Mouse (Mus musculus) layer of hippocampus, postnatal 10 days (tissue): Measurements from ENCODE around the gene Trpv1. TPM values are rescaled to one million over a fixed set of nuclear protein-coding genes. Genes with fewer than 3 reads are reported as not detected.
A peak's percentile ranks its signal among the peaks of the same experiment; 100 is the strongest.

Source experiments
- DNase-seq, 2 experiments: peaks; one replicate each; pipeline ENCODE4 v3.0.0; 2021; ENCODE audit warnings: low spot score in 2 of 2
- long read RNA-seq: library from polyadenylated mRNA; stranded (forward); transcript quantifications from one replicate; pipeline ENCODE4 v2.0.0, GENCODE M21; 2023
- total RNA-seq, 2 experiments: library from RNA; stranded (reverse); gene quantifications; 2 replicates each; pipeline ENCODE4 v1.2.3; 2021

Trpv1 gene
- total RNA-seq: under 1 TPM; 0.09 to 0.25 TPM
- long read RNA-seq: 0 reads

GRCm38 (mm10) chr11:73233992-73234391 lies at the start of gene Trpv1:
TSS of gene Trpv1 (plus strand) at chr11:73234292.
- no peak for DNase-seq

GRCm38 (mm10) chr11:73185872-73186615 lies 48.0 kb upstream of the Trpv1 start:
- no peak for DNase-seq

GRCm38 (mm10) chr11:73187231-73187630 lies 46.9 kb upstream of the Trpv1 start:
- no peak for DNase-seq

- peak in 1 of 2 experiments; percentile 26 for DNase-seq
Observed at GRCm38 (mm10) chr11:73193047-73193446, 41.0 kb upstream of the Trpv1 start.

GRCm38 (mm10) chr11:73194444-73194843 lies 39.6 kb upstream of the Trpv1 start:
- DNase-seq: no peak

- DNase-seq: no peak
Observed at GRCm38 (mm10) chr11:73198190-73198589, 35.9 kb upstream of the Trpv1 start.

DNA sequence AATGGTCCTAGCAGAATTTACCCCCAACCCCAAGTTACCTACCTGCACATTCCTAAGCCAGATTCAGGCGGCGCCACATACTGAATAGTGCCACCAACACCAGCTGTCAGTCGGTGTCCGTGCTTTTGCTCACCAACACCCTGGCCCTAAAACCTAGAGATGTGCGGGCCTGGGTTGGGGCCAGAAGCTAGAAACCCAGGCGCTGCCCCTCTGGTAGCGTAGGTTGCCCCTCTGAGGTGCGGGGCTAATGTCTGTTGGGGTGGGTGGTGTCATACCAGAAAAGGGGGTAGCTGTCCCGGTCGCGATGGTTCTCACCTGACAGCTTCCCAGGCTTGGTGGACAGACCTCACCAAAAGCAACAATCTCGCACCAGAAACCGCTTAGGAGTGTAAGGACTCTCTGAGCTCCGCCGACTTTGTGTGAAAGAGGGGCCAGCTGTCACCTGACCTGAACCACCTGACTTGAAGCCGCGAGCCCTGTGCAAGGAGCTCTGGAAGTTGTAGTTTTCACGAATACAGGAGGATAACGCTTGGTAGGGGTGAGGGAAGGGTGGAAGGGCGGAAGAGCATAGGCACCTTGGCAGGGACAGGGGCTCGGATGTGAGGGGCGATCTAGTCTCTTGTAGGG lies 35.4 kb upstream of the Trpv1 start, which contains the start of gene Ctns:
TSS of gene Ctns (minus strand) at position 440 of the 627 bp plus-strand sequence.
- no peak for DNase-seq

DNA sequence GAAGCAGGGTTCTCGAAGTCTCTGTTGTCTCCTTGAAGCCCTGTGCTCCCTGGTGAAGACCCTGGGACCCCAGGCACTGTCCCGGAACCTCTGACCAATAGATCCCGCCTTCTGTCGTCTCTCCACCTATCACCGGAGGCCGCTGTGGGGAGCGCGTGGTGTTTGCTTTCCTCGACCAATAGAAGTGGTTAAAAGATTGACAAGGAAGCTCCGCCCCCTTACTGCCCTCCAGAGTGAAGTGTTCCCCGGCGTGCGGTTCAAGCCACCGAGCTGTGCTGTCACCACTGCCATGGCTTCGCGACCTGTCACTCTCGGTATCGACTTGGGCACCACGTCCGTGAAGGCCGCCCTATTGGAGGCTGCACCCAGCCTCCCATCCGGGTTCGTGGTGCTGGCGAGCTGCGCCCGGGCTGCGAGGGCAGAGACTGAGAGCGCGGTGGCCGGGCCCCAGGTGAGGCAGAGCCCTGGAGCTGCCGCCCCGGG lies 34.8 kb upstream of the Trpv1 start, which contains the start of gene Shpk:
TSS of gene Shpk (plus strand) at position 231 of the 483 bp plus-strand sequence.
- peak; percentile 96 to 97 for DNase-seq

DNA sequence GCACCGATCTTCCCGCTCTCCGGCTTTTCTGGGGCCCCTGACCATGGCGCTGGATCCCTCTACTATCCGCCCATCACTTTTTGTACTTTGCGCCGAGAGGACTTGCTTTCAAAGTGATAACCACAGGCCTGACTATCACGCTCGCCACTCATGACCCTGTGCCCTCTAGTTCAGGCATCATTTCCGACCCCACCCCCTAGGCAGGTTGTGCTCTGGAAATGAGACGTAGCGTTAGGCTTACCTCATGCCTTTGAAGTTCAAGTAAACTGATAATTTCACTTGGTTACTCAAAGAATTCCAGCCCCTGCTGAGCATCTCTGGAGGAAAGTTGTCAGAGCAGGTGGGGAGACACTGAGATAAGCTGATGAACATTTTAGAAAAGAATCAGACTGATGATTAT lies 34.2 kb upstream of the Trpv1 start:
- no peak for DNase-seq

- DNase-seq: no peak
Observed at GRCm38 (mm10) chr11:73201021-73201420, 33.1 kb upstream of the Trpv1 start.

DNA sequence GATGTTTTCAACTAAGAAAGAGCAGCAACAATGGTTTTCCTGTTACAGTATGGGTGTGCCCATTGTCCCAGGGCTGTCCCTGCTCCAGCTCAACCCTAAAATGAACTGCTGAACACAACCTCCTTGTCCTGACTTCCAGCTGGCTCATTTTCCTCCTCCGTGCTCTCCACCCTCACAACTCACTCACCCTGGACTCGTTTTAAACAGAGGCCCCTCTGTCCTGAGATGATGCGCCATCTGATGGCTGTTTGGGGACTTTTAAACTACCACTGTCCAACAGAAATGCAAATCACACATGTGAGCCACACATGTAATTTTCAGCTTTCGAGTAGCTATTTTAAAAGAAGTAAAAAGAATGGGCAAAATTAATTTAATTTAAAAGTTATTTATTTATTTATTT lies 32.5 kb upstream of the Trpv1 start:
- no peak for DNase-seq

DNA sequence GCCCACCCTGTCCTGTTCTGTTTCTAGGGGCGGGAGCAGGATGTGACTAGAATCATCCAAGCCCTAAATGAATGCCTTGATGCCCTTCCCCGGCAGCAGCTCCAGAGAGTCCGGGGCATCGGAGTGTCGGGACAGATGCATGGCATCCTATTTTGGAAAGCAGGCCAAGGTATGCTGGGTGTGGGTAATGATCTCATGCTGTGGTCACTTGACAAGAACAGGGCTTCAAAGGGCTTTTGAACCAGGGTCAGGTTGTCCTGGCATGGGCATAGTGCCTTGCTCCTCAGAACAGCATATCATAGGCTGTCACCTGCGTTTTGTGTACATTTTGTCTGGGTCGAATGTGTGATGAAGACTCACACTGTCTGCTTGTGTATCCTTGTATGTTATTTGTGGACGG lies 30.2 kb upstream of the Trpv1 start:
- DNase-seq: no peak

DNA sequence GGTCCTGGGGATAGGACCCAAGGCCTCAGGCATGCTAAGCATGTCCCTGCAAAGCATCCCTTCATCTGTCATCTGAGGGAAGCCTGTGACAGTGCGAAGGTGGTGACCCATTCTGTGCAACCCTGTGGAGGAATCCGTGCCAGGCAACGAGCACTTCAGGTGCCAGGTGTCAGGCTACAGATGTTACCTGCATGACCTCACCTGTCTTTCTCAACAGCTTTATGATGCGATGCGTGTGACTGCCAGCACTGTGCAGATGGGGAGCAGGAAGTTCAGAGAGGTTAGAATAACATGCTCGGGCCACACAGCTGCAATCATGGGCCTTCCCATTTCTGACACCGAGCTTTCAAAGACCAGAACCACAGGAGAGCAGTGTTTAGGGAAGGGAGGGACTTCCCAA lies 28.9 kb upstream of the Trpv1 start:
- no peak for DNase-seq

DNA sequence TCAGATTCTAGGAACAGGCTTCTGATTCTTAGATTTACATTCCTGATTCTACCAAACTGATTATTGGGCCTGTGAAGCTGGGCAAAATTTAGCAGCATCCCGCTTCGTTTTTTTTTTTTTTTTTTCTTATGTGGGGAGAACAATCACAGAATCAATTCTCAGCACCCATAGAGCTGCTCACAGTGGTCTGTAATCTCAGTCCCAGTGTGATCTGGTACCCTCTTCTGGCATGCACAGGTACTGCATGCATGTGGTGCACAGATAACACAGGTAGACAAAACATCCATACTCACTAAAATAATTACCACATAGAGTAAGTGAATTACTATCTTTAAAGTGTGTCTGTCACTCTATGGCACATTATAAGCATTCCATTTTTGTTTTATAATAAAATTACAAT lies 26.5 kb upstream of the Trpv1 start:
- no peak for DNase-seq

DNA sequence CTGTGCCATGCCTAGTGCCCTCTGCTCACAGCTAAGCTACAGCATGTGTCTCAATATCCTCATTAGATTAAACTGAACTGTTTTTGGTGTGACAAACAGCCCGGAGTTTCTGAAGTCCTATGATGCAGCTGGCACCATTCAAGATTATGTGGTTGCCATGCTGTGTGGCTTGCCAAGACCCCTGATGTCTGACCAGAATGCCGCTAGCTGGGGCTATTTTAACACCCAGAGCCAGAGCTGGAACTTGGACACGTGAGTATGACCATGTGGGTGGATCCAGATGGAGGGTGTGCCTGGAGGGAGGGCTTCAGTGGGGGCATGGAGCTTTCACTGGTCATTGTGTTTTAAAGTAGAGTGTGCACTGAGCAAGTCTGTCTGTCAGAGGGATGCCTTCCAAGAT lies 20.1 kb upstream of the Trpv1 start:
- DNase-seq: no peak

GRCm38 (mm10) chr11:73219671-73220070 lies 14.4 kb upstream of the Trpv1 start:
- no peak for DNase-seq

DNA sequence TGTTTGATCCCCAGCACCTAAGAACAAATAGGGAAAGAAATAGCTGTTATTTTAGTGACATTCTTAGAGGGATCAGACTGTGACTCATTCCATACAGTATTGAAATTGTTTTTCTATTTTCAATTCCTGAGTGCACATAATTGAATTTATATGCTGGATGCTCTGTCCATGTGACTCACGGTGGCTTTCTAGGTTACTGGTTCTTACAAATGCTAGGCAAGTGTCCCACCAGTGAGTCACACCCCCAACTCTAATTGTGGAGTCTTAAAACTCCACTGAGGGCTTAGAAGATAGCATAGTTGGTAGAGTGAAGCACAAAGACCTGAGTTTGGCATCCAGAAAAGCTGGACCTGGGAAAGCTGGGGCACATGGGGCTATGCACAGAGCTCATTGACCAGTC lies 13.4 kb upstream of the Trpv1 start:
- no peak for DNase-seq

DNA sequence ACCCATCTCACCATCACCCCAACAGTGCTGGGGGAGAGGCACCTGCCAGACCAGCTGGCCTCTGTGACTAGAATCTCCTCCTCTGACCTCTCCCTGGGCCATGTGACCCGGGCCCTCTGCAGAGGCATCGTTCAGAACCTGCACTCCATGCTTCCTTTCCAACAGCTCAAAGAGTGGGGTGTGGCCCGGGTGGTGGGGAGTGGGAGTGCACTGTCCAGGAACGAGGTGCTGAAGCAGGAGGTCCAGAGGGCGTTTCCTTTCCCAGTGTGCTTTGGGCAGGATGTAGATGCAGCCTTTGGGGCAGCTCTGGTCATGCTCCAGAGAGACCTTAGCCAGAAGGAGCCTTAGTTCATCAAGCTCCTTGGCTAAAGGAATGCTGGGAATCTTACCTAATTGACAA lies 11.2 kb upstream of the Trpv1 start:
- no peak for DNase-seq

DNA sequence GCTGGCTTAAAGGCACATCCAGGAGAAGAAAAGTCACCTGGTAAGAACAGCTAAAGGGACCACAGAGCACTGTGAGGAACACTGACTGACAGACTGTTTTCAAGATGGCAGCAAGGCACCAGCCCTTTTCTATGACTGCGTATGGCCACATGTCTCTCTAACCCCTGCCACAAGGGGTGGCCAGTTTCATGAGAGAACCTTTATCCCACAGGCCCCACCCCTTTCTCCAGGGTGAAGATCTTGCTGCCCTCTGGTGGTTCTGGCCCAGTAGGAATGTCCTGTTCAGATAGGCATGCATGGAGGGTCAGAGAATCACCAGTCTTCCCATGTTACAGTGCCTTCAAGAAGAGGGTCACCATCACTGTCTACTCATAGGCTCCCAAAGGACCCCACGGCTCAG lies 10.1 kb upstream of the Trpv1 start:
- DNase-seq: no peak

GRCm38 (mm10) chr11:73225856-73226255 lies 8.2 kb upstream of the Trpv1 start:
- DNase-seq: no peak

GRCm38 (mm10) chr11:73228881-73229280 lies 5.2 kb upstream of the Trpv1 start:
- no peak for DNase-seq

- DNase-seq: no peak
Observed at GRCm38 (mm10) chr11:73230081-73230480, 4.0 kb upstream of the Trpv1 start.

DNA sequence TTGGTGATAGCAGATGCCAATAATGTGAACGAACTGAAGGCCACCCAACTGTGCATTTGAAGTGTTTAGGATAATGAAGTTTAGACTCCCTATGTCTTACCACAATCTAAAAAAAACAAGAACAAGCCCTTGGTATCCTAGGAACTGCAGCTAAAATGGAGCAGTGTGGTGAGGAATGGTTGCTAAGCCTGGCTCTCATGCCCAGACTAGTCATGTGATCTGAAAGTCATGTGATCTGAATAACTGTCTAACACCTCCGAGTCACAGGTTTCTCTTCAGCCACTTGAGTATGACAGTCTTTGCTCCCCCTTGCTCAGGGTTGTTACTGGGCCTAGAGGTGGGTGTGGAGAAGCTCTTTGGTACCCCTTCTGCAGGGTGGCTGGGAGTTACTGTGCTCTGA lies 1.6 kb upstream of the Trpv1 start:
- DNase-seq: no peak
